Comparison of ENCODE assay signal across 22 mouse cellular contexts in genomic region chr8:3331692-3332091, GRCm38 (mm10). TPM values are rescaled to one million over a fixed set of nuclear protein-coding genes. Genes with fewer than 3 reads are reported as not detected.
"Had no signal": no experiment of that assay in that cellular context is flagged by ENCODE, and none has a peak within 500 bp of the region (broad histone marks: within the 10 kb centered on the region; RNA-seq: fewer than 3 reads in every experiment).

No protein-coding gene starts in this region.

- H3K36me3 ChIP-seq: limb, embryonic 12.5 days; limb, embryonic 15.5 days; liver, embryonic 13.5 days; neural tube, embryonic 12.5 days; neural tube, embryonic 15.5 days had no signal

- H3K9ac ChIP-seq: limb, embryonic 12.5 days; limb, embryonic 15.5 days; liver, embryonic 13.5 days; neural tube, embryonic 12.5 days; neural tube, embryonic 15.5 days had no signal

- H3K4me3 ChIP-seq: limb, embryonic 12.5 days; limb, embryonic 15.5 days; liver, embryonic 13.5 days; neural tube, embryonic 12.5 days; neural tube, embryonic 15.5 days had no signal

- H3K4me2 ChIP-seq: limb, embryonic 12.5 days; limb, embryonic 15.5 days; liver, embryonic 13.5 days; midbrain, embryonic 11.5 days; neural tube, embryonic 12.5 days; neural tube, embryonic 15.5 days had no signal

- H3K27ac ChIP-seq: limb, embryonic 12.5 days; limb, embryonic 15.5 days; liver, embryonic 13.5 days; neural tube, embryonic 12.5 days; neural tube, embryonic 15.5 days had no signal

- H3K27me3 ChIP-seq: limb, embryonic 12.5 days; limb, embryonic 15.5 days; liver, embryonic 13.5 days; neural tube, embryonic 12.5 days; neural tube, embryonic 15.5 days had no signal

- DNase-seq: kidney, adult 2 months; kidney, postnatal 10 days; kidney, postnatal 36 days; left cerebral cortex, postnatal 4 days; liver, embryonic 13.5 days; lung, adult 2 months; lung, postnatal 14 days; lung, postnatal 4 days; right cerebral cortex, adult 18-20 months; right cerebral cortex, postnatal 14 days; right cerebral cortex, postnatal 4 days; thymus, postnatal 25 days had no signal

- H3K9me3 ChIP-seq: limb, embryonic 12.5 days; limb, embryonic 15.5 days; liver, embryonic 13.5 days; neural tube, embryonic 12.5 days; neural tube, embryonic 15.5 days had no signal

- H3K4me1 ChIP-seq: limb, embryonic 12.5 days; limb, embryonic 15.5 days; liver, embryonic 13.5 days; neural tube, embryonic 12.5 days; neural tube, embryonic 15.5 days had no signal

- ATAC-seq: intestine, embryonic 16.5 days had no signal

RNA-seq across cellular contexts. Expression of gene A430078G23Rik, which starts 21.5 kb away (rescaled TPM):
- total RNA-seq: layer of hippocampus, adult 8-10 months; left cerebral cortex, adult 8-10 months; left cerebral cortex, postnatal 14 days had no signal
- polyA plus RNA-seq: kidney, embryonic 14.5 days; midbrain, embryonic 11.5 days; neural tube, embryonic 15.5 days had no signal
